Mouse (Mus musculus) kidney, embryonic 16.5 days (tissue): ENCODE data around the gene Extl1. TPM values are rescaled to one million over a fixed set of nuclear protein-coding genes. Genes with fewer than 3 reads are reported as not detected.

Experiments used
- ATAC-seq: fragments of 200-750 bp; cut with Nextera tagmentation; 2 replicates; pipeline ENCODE4 v1.8.0; 2017; ENCODE audit warnings: moderate TSS enrichment; ENCODE audit not compliant: low FRiP score, low TSS enrichment
- H3K27ac ChIP-seq: fragments of 300-500 bp; sonication (generic); 2 replicates; pipeline ENCODE4 v1.5.1; 2014; ENCODE audit warnings: low read length
- H3K27me3 ChIP-seq: fragments of 300-500 bp; sonication (generic); 2 replicates; pipeline ENCODE4 v1.6.1; 2014; ENCODE audit warnings: low read length, control low read depth, mixed read lengths; ENCODE audit not compliant: insufficient read depth
- H3K36me3 ChIP-seq: fragments of 300-500 bp; sonication (generic); 2 replicates; pipeline ENCODE4 v1.6.1; 2014; ENCODE audit warnings: low read length, control low read depth, mixed read lengths; ENCODE audit not compliant: insufficient read depth
- H3K4me1 ChIP-seq: fragments of 300-500 bp; sonication (generic); 2 replicates; pipeline ENCODE4 v1.6.1; 2014; ENCODE audit warnings: low read length, control low read depth, mixed read lengths; ENCODE audit not compliant: insufficient read depth
- H3K4me2 ChIP-seq: fragments of 300-500 bp; sonication (generic); replicated peaks from 2 replicates; pipeline ENCODE4 v1.6.1; 2014; ENCODE audit warnings: low read depth, low read length
- H3K4me3 ChIP-seq: fragments of 300-500 bp; sonication (generic); 2 replicates; pipeline ENCODE4 v1.5.1; 2014; ENCODE audit warnings: mild to moderate bottlenecking, low read length
- H3K9ac ChIP-seq: fragments of 300-500 bp; sonication (generic); replicated peaks from 2 replicates; pipeline ENCODE4 v1.6.1; 2014; ENCODE audit warnings: low read length
- H3K9me3 ChIP-seq: fragments of 300-500 bp; sonication (generic); 2 replicates; pipeline ENCODE4 v1.6.1; 2016; ENCODE audit warnings: low read length, control low read depth
- WGBS: fragments of 180-500 bp; shearing (Covaris S2); extraction: QIAGEN DNeasy Blood & Tissue Kit; methylation state at CpG from one replicate; pipeline ENCODE4 v1.1.7; 2014; 5-methylcytosine and 5-hydroxymethylcytosine counted together
- polyA plus RNA-seq: library from polyadenylated mRNA; unstranded; fragments of >200 nt; fragmentation: Nextera tagmentation; extraction: Ambion mirVana; gene quantifications from 2 replicates; pipeline ENCODE4 v1.2.1, GENCODE M21; 2015

Extl1 gene
- polyA plus RNA-seq, 1 experiment from 2014 or later, result 0.61 TPM

DNA sequence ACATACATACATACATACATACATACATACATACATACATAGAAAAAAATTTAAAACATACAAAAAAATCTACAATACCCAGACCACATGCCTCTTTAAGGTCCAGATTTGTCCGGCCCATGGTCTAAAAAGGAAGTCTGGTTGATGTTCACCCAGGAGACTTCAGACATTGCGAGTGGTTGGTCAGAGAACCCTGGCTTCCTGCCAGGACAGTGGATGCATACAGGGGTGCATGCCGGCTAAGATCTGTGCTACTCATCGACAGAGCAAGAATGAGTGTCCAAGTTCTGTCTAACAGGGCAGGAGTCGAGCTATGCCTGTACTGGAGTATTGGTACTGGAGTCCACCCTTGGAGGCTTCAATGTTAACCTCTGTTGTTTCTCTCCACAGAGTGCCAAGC, 59.0 kb downstream of the Extl1 start:
- ATAC-seq, result no peak
- Histone ChIP-seq H3K36me3 (no peaks in the 10 kb centered on the region), H3K4me3 (no peak overlapping the region), H3K9ac (no peak overlapping the region), H3K4me1 (0 out of 2 replicates have a peak, but pooled peaks cover 4% of the 10 kb centered on the region), H3K4me2 (no peak overlapping the region), H3K27ac (no peak overlapping the region), H3K9me3 (no peaks in the 10 kb centered on the region), H3K27me3 (no peaks in the 10 kb centered on the region)
- WGBS, result 54% methylated on average over 5 of the region's 5 CpGs

DNA sequence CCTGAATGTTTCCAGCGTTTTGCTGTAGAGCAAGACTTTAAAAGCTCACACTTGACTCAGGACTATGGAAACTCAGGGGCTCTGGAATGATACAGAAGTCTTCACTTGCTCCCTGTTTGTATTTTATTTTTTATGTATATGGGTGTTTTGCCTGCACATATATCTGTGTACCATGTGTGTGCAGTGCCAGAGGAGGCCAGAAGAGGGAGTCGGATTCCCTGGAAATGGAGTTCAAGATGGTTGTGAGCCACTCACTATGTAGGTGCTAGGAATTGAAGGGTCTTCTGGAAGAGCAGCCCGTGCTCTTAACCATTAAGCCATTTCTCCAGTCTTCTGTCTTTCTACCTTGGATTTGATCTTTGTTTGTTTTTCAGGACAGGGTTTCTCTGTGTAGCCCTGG, 62.1 kb downstream of the Extl1 start:
- Histone ChIP-seq H3K9me3 (no peaks in the 10 kb centered on the region), H3K27ac (no peak overlapping the region), H3K4me3 (no peak overlapping the region), H3K4me2 (no peak overlapping the region), H3K9ac (no peak overlapping the region), H3K36me3 (no peaks in the 10 kb centered on the region), H3K27me3 (no peaks in the 10 kb centered on the region), H3K4me1 (no peaks in the 10 kb centered on the region)
- 76% methylated on average over 3 of the region's 3 CpGs for WGBS
- ATAC-seq, result no peak

DNA sequence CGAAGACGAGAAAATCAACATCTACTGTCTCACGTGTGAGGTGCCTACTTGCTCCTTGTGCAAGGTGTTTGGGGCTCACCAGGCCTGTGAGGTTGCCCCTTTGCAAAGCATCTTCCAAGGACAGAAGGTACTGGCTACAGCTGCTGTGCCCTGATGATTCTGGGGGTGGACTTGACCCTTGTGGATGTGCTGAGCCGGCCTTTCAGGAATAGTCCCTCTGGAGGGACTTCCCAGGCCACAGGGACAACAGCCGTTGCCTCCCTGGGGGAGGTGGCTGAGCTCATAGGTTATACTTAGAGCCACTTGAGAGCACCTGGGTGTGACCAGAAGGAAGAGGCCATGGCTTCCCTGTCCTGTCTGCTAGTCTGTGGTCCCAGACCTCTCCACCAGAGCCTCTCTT, 64.0 kb downstream of the Extl1 start:
- no peaks in the 10 kb centered on the region for H3K9me3 ChIP-seq
- no peak overlapping the region for H3K27ac ChIP-seq
- no peak overlapping the region for H3K4me2 ChIP-seq
- ATAC-seq, result no peak
- H3K4me1 ChIP-seq, result peaks cover 5% of the 10 kb centered on the region; the same call in 1 of the 2 replicates
- H3K36me3 ChIP-seq, result no peaks in the 10 kb centered on the region
- no peak overlapping the region for H3K4me3 ChIP-seq
- no peaks in the 10 kb centered on the region for H3K27me3 ChIP-seq
- H3K9ac ChIP-seq, result no peak overlapping the region
- WGBS, result 67% methylated on average over 5 of the region's 5 CpGs

DNA sequence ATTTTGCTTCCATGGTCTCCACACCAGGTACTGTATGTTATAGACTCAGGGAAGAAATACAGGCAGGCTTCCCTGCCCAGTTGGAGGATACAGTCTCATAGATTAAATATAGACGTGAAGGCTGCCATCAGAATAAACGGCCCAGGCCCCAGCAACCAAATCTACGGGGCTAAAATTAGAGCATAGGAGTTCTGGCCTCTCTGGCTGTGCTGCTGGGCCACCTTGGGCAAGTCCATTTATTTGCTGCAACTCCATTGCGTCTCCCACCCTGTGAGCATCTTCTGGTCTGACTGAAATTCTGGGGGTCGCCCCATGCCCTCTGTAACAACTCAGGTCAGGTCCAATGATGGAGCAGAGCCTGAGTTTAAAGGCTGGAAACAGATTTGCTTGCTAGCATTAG, 64.6 kb downstream of the Extl1 start:
- no peaks in the 10 kb centered on the region for H3K27me3 ChIP-seq
- H3K9me3 ChIP-seq, result no peaks in the 10 kb centered on the region
- peaks cover 5% of the 10 kb centered on the region; the same call in 1 of the 2 replicates for H3K4me1 ChIP-seq
- no peaks in the 10 kb centered on the region for H3K36me3 ChIP-seq
- no peak overlapping the region for H3K4me2 ChIP-seq
- no peak overlapping the region for H3K4me3 ChIP-seq
- 81% methylated on average over 5 of the region's 5 CpGs for WGBS
- H3K27ac ChIP-seq, result no peak overlapping the region
- no peak overlapping the region for H3K9ac ChIP-seq
- ATAC-seq, result no peak

DNA sequence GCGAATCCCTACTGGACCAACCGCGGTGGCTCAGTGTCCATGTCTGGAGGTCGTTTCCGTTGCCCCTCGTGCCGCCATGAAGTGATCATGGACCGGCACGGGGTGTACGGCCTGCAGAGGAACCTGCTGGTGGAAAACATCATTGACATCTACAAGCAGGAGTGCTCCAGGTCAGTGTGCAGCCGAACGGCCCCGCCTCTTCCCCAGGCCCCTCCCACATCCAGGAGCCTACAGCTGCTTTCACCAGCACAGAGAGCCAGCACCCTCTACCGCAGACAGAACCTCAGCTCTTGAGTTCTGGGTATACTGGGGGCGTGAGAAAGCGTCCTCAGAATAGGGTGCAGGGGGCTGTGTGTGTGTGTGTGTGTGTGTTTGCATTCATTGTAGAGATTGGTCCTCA, 67.3 kb downstream of the Extl1 start:
- Histone ChIP-seq H3K9ac (no peak overlapping the region), H3K4me1 (peaks cover 5% of the 10 kb centered on the region; the same call in 1 of the 2 replicates), H3K4me2 (no peak overlapping the region), H3K4me3 (no peak overlapping the region), H3K27ac (no peak overlapping the region), H3K27me3 (no peaks in the 10 kb centered on the region), H3K9me3 (peaks cover 6% of the 10 kb centered on the region; the same call in 1 of the 2 replicates), H3K36me3 (no peaks in the 10 kb centered on the region)
- 53% methylated on average over 16 of the region's 16 CpGs for WGBS
- ATAC-seq, result no peak

DNA sequence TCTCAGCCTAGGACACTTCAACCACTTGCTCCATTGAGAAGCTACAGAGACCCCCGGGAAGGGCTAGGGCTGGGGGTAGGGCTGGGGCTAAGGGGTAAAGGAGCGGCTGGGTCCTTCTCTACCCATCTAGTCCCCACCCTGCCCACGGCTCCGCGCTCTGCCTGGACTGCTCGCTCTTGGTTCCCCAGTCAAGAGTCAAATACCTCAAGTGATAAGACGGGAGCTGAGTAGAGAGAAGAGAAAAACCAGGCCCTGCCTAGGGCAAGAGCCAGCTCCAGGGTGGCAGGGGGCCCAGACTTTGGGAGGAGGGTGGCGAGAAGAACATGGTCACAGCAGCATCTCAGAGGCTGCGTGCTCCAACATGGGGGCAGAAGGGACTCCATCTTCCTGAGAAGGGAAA, 68.2 kb downstream of the Extl1 start:
- Histone ChIP-seq H3K36me3 (no peaks in the 10 kb centered on the region), H3K27me3 (no peaks in the 10 kb centered on the region), H3K9ac (peak overlapping the region; percentile 50; the same call in 1 of the 2 replicates), H3K4me3 (0 out of 2 replicates have a peak overlapping the region, but pooled peaks have one; percentile 12), H3K27ac (no peak overlapping the region), H3K9me3 (peaks cover 6% of the 10 kb centered on the region; the same call in 1 of the 2 replicates), H3K4me1 (peaks cover 5% of the 10 kb centered on the region; the same call in 1 of the 2 replicates), H3K4me2 (peak overlapping the region; percentile 28; the same call in 1 of the 2 replicates)
- ATAC-seq, result 0 out of 2 replicates have a peak, but pooled peaks have one; percentile 35
- WGBS, result 78% methylated on average over 9 of the region's 9 CpGs

DNA sequence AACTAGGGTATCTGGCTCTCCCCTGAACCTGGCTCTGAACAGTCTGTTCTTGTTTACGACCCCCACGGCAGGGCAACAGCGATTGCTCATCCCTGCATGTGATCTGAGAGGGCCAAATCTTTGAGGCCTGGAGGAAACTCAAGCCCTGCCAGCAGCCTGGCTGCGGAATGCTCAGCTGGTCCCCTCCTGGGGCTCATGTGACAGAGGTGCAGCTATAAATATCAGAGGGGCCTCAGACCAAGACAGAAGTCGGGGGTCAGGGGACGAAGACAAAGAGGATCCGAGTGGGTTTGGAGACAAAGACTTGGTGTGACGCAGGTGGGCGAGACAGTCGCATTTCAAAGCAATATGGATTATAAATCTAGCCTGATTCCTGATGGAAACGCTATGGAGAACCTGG, 68.8 kb downstream of the Extl1 start, which contains the start of gene Trim63:
Trim63 (plus strand) TSS at position 245 of the 400 bp plus-strand sequence.
- H3K4me3 ChIP-seq, result peak within 1 kb of the TSS; percentile 12; the same call in 1 of the 2 replicates
- peaks cover 6% of the 10 kb centered on the region; the same call in 1 of the 2 replicates for H3K9me3 ChIP-seq
- peak within 1 kb of the TSS; percentile 50; the same call in 1 of the 2 replicates for H3K9ac ChIP-seq
- ATAC-seq, result 0 out of 2 replicates have a peak, but pooled peaks have one; percentile 27
- H3K36me3 ChIP-seq, result no peaks in the 10 kb centered on the region
- peak within 1 kb of the TSS; percentile 28; the same call in 1 of the 2 replicates for H3K4me2 ChIP-seq
- peaks cover 5% of the 10 kb centered on the region; the same call in 1 of the 2 replicates for H3K4me1 ChIP-seq
- WGBS, result 12% methylated on average over 11 of the region's 11 CpGs
- H3K27me3 ChIP-seq, result no peaks in the 10 kb centered on the region
- peak within 1 kb of the TSS; percentile 17; the same call in 1 of the 2 replicates for H3K27ac ChIP-seq

DNA sequence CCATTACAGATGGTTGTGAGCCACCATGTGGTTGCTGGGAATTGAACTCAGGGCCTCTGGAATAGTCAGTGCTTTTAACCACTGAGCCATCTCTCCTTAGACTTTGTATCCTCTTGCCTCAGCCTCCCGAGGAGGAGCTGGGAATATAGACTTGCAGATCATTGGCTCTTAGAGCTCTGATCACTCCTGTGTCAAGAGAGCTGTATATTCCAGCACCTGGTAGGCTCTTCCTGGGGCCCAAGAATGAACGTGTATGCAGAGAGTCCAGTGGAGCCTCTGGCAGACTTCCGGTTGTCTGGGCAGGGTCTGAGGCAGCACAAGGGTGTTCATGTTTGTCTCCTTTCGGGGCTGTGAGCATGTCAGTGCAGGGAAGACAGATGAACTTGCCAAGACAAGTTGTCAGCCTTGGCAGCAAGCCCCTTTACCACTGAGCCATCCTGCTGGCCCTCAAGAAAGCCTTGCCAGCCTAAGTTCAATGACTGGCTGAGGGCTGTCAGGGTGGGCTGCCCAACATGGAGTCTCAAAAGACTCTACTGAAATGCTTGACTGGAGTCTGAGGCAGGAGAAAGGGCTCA, 69.5 kb downstream of the Extl1 start:
- H3K4me2 ChIP-seq, result no peak overlapping the region
- no peaks in the 10 kb centered on the region for H3K27me3 ChIP-seq
- no peak for ATAC-seq
- H3K36me3 ChIP-seq, result no peaks in the 10 kb centered on the region
- WGBS, result 74% methylated on average over 4 of the region's 4 CpGs
- H3K4me3 ChIP-seq, result no peak overlapping the region
- no peak overlapping the region for H3K9ac ChIP-seq
- peaks cover 6% of the 10 kb centered on the region; the same call in 1 of the 2 replicates for H3K9me3 ChIP-seq
- H3K4me1 ChIP-seq, result peaks cover 5% of the 10 kb centered on the region; the same call in 1 of the 2 replicates
- no peak overlapping the region for H3K27ac ChIP-seq

DNA sequence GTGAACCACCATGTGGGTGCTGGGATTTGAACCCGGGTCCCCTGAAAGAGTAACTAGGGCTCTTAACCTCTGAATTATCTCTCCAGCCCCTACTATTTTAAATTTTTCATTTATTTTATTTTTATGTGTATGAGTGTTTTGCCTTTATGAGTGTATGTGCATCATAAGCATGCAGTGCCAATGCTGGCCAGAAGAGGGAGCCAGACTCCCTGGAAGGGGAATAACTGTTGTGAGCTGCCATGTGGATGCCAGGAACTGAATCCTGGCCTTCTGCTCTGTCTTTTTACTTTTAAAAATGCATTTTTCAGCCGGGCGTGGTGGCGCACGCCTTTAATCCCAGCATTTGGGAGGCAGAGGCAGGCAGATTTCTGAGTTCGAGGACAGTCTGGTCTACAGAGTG, 70.7 kb downstream of the Extl1 start:
- H3K4me3 ChIP-seq, result no peak overlapping the region
- no peak overlapping the region for H3K9ac ChIP-seq
- peaks cover 6% of the 10 kb centered on the region; the same call in 1 of the 2 replicates for H3K9me3 ChIP-seq
- WGBS, result 96% methylated on average over 6 of the region's 6 CpGs
- H3K27me3 ChIP-seq, result no peaks in the 10 kb centered on the region
- H3K27ac ChIP-seq, result no peak overlapping the region
- no peak for ATAC-seq
- H3K36me3 ChIP-seq, result no peaks in the 10 kb centered on the region
- peaks cover 5% of the 10 kb centered on the region; the same call in 1 of the 2 replicates for H3K4me1 ChIP-seq
- no peak overlapping the region for H3K4me2 ChIP-seq

DNA sequence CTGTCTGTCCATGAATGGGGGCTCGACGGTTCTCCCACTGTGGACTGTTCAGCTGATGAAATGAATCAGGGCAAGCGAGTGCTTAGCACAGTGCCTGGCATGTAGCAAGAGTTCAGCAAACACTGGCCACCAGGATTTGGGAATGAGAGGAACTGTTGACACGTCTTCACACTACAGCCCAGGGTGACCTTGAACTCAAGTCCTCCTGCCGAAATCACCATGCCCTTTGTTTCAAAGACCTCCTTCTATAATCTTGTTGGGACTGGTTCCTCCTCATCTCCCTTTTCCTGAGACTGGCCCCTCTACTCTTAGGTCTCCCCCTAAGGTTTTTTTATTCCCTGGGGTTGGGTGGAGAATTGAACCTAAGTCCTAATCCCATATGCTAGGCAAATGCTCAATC, 71.3 kb downstream of the Extl1 start:
- Histone ChIP-seq H3K27me3 (no peaks in the 10 kb centered on the region), H3K9me3 (peaks cover 6% of the 10 kb centered on the region; the same call in 1 of the 2 replicates), H3K4me2 (no peak overlapping the region), H3K36me3 (no peaks in the 10 kb centered on the region), H3K4me1 (peaks cover 9% of the 10 kb centered on the region; the same call in 1 of the 2 replicates), H3K9ac (no peak overlapping the region), H3K4me3 (no peak overlapping the region), H3K27ac (no peak overlapping the region)
- 90% methylated on average over 5 of the region's 5 CpGs for WGBS
- ATAC-seq, result no peak
